Mouse (Mus musculus) ES-E14 (cell line): Measurements from ENCODE around the gene Aldh16a1.

Experiments used
- CHD2 ChIP-seq: IDR thresholded peaks from 2 replicates; pipeline ENCODE4 v1.6.1; 2014; ENCODE audit warnings: mild to moderate bottlenecking, low read depth, low read length, inconsistent platforms
- ZC3H11A ChIP-seq: IDR thresholded peaks from 2 replicates; pipeline ENCODE4 v1.6.1; 2012; ENCODE audit warnings: low read depth, mild to moderate bottlenecking, inconsistent platforms, low read length, borderline replicate concordance

- no peak for TF ChIP-seq ZC3H11A
- no peak for TF ChIP-seq CHD2
Observed at GRCm38 (mm10) chr7:45097479-45097878, 56.9 kb downstream of the Aldh16a1 start.
